Mouse (Mus musculus) CH12.LX (cell line): ENCODE measurements at regions not wholly inside any gene's neighbourhood (a gene's known extent, or its start where the extent isn't known, plus 50 kb on each side); places are given as distances from the start of the nearest gene placed in this dataset.

Source experiments
- BHLHE40 ChIP-seq: IDR thresholded peaks from 2 replicates; pipeline ENCODE4 v1.6.1; 2011; ENCODE audit warnings: mild to moderate bottlenecking, low read depth, low read length, improper control_type of control experiment
- CTCF ChIP-seq, 2 experiments: IDR thresholded peaks in 1 of 2; conservative IDR thresholded peaks in 1 of 2; 2 replicates each; pipeline ENCODE4 v1.5.1; 2011 to 2012; ENCODE audit warnings: low read depth in 2 of 2, low read length in 2 of 2, improper control_type of control experiment in 1 of 2, inconsistent platforms in 1 of 2, mild to moderate bottlenecking in 1 of 2, moderate library complexity in 1 of 2
- ELF1 ChIP-seq: IDR thresholded peaks from 2 replicates; pipeline ENCODE4 v1.6.1; 2014; ENCODE audit warnings: low read depth, mild to moderate bottlenecking, inconsistent platforms, low read length, improper control_type of control experiment
- HCFC1 ChIP-seq: IDR thresholded peaks from 2 replicates; pipeline ENCODE4 v1.6.1; 2012; ENCODE audit warnings: low read depth, mild to moderate bottlenecking, inconsistent platforms, low read length, improper control_type of control experiment
- MAX ChIP-seq: IDR thresholded peaks from 2 replicates; pipeline ENCODE4 v1.6.1; 2011; ENCODE audit warnings: low read length, improper control_type of control experiment
- POLR2A ChIP-seq: IDR thresholded peaks from 2 replicates; pipeline ENCODE4 v1.6.1; 2011; ENCODE audit warnings: low read depth, mild to moderate bottlenecking, improper control_type of control experiment, low read length
- ZC3H11A ChIP-seq: IDR thresholded peaks from 2 replicates; pipeline ENCODE4 v1.6.1; 2012; ENCODE audit warnings: low read depth, mild to moderate bottlenecking, inconsistent platforms, low read length, improper control_type of control experiment
- ZNF384 ChIP-seq: IDR thresholded peaks from 2 replicates; pipeline ENCODE4 v1.6.1; 2012; ENCODE audit warnings: low read depth, low read length, improper control_type of control experiment, inconsistent platforms

DNA sequence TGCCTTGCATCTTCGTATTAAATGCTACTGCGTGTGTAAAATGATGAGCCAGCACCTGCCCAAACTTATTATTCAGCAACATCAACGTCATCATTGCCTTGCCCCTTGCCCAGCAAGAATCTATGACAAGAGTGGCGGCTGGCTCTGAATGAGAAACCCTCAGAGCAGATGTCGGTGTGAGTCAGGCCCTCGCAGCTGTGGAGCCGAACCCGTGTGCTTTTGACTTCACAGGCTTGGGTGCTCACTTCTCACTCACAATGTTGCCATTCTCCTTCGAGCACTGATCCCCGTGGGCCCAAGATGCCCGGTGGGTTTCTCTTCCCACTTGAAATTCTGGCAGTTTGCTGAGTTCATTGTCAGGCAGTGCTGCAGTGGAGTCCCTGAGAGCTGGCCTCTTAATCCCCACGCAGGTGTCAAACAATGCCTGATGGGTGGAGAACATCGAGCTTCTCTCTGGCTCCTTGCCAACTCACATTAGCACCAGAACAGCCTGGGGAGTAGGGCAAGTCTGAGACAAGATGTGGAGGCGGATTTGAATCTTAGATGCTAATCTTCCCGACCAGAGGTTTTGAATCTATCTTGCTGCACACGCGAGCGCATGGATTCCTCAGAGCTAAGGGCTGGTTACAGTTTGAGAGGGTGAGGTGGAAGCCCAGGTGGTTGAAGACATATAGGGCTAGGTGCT is 202.0 kb downstream of the Nuak1 start:
- no peak for TF ChIP-seq ZC3H11A
- TF ChIP-seq CTCF (conservative IDR thresholded peaks at IDR 0.05 in 1 of 2, IDR thresholded peaks at IDR 0.05 in 1 of 2; ENCODE audit: low read depth in 2 of 2, low read length in 2 of 2) = no peak
- no peak for TF ChIP-seq POLR2A
- TF ChIP-seq ELF1 = no peak
- TF ChIP-seq HCFC1 = no peak
- TF ChIP-seq MAX = no peak
- TF ChIP-seq BHLHE40 = no peak
- TF ChIP-seq ZNF384 = no peak
